Mouse (Mus musculus) monocyte, adult 2 months (primary cell): ENCODE measurements around the gene Pde3a.

ENCODE experiments used
- DNase-seq, 2 experiments: peaks; one replicate each; pipeline ENCODE4 v3.0.0; 2022; ENCODE audit warnings: low spot score in 2 of 2, low read depth in 1 of 2

The Pde3a gene

GRCm38 (mm10) chr6:141248691-141249584, at the start of gene Pde3a:
Gene Pde3a (plus strand): TSS chr6:141249269.
- no peak for DNase-seq

DNA sequence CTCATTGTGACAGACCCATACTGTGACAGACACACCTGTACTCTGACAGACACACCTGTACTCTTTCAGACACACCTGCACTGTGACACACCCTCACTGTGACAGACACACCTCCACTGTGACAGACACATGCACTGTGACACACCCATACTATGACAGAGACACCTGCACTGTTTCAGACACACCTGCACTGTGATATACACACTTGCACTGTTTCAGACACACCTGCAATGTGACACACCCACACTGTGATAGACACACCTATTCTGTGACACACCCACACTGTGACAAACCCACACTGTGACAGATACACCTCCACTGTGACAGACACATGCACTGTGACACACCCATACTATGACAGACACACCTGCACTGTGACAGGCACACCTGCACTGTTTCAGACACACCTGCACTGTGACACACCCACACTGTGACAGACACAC, 48.9 kb upstream of the Pde3a start:
- no peak for DNase-seq

GRCm38 (mm10) chr6:141207531-141207930, 41.5 kb upstream of the Pde3a start:
- no peak for DNase-seq

DNA sequence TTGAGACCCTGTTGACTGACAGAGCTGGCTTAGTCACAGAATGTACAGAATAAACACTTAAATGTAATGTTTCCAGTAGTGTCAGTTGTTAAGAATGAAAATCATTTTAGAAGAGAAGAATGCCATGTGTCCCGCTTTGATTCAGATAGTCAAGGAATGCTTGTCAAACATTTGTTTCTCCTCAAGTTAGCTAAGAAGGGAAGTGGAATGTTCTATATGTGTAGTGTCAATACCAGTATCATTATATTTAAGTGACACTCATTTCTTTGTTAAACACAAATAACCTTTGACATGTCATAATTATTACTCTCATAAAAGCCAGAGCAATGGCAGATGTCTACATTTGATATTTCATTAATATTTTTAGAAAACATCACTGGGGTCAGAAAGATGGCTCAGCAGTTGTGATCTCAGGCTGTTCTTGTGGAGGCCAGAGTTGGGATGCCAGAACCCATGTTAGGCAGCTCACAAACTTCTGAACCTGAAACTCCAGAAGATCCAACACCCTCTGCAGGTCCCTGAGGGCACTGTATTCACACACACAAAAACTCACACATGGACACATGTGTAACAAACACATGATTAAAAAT, 40.7 kb upstream of the Pde3a start:
- DNase-seq, result no peak

GRCm38 (mm10) chr6:141210021-141210420, 39.0 kb upstream of the Pde3a start:
- DNase-seq, result no peak

DNA sequence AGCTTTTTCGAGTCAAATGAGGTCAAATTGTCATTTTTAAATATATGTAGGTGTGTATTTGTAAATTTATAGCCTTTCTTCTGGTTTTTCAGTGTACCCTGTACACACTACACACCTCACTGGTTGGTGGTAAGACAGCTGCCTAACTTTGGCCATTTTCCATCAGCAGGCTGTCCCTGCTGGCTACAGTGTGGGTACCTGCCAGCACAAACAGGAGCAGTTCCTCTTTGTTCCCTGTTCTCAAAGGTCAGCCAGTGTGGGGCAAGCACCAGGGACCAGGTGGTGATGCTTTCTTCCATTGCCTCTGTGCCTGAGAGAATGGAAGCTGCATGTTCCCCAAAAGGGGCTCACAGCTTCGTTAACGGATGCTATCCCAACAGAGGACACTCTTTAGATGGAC, 28.0 kb upstream of the Pde3a start:
- DNase-seq, result no peak

DNA sequence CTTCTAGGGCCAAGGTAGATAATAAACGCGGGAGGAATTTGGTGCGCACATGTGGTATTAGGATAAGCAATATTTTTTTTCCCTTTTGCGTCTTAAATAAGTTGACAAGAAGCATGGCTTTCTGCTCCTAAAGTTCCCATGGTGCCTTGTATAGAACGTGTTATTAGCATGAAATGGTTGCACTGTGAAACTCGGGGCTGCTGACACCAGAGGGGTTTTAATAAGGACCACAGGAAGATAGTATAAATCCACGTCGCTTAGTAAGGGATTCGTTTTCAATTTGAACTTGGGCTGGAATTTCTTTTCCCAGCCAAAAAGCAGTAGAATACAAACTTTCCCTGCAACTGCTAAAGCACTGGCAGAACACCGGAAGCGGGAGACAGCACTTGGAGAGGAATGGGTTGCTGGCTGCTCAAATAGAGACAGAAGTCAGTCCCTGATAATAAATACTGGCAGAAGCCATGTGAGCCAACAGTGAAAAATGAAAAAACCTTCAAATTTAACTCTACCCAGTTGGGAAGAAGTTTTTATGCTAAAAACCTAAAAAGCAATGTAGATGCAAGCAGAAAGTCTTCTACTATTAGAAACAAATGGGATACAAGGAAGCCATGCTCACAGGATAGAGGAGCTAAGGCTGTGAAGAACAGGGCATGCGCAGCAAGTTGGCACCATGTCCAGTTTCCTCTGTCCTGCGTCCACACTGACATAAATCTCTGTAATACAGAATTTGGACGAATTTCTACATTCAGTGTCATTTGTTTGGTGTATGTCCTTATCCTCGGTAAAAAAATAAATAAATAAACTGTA, 22.0 kb upstream of the Pde3a start:
- DNase-seq, result no peak

GRCm38 (mm10) chr6:141227658-141228005, 21.4 kb upstream of the Pde3a start:
- DNase-seq, result no peak

DNA sequence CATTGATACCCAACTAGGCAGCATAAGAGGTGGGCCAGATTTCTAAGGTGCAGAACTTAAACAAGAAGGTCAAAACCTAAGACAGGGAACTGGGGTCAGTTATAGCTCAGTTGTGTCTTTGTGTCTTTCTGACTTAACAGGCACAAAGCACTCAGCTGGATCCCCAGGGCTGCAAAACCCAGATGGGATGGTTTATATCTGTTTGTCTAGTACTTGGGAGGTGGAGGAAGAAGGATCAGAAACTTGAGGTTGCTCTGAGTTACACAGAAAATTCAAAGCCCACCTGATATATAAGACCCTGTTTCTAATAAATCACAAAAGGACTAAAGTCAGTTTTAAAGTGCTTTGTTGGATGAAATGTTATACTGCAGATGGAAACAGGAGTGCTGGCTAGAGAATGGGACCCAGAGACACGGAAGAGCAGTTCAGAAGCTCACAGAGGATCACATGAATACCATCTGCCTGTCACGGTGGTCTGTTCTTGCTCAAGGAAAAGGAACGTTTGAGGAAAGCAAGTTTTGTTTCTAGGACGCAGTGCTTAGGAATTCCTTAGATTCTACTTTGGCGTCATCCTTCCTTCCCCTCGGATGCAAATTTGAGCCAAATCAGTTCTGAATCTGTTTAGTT, 16.2 kb upstream of the Pde3a start:
- no peak for DNase-seq

DNA sequence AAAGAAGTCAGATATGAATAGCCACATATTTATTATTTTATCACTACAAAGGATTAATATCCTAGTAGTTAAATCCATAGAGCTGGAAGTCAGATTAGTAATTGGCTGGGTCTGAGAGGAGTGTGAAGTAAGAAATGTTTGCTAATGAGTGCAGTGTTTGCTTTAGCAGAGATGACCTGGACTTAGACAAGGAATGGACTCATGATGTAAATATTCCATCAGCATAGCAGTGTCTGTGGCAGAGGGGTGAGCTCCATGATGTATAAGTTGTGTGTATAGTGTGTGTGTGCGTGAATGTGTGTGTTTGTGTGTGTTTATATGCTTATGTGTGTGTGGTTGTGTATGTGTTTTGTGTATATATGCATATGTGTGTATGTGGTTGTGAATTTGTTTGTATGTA, 7.3 kb upstream of the Pde3a start:
- DNase-seq, result no peak

- DNase-seq, result no peak
These were observed 4.0 kb upstream of the Pde3a start for GRCm38 (mm10) chr6:141245089-141245488.

GRCm38 (mm10) chr6:141246391-141246790, 2.7 kb upstream of the Pde3a start:
- no peak for DNase-seq

- no peak for DNase-seq
These were observed 988 bp upstream of the Pde3a start for GRCm38 (mm10) chr6:141248081-141248480.

DNA sequence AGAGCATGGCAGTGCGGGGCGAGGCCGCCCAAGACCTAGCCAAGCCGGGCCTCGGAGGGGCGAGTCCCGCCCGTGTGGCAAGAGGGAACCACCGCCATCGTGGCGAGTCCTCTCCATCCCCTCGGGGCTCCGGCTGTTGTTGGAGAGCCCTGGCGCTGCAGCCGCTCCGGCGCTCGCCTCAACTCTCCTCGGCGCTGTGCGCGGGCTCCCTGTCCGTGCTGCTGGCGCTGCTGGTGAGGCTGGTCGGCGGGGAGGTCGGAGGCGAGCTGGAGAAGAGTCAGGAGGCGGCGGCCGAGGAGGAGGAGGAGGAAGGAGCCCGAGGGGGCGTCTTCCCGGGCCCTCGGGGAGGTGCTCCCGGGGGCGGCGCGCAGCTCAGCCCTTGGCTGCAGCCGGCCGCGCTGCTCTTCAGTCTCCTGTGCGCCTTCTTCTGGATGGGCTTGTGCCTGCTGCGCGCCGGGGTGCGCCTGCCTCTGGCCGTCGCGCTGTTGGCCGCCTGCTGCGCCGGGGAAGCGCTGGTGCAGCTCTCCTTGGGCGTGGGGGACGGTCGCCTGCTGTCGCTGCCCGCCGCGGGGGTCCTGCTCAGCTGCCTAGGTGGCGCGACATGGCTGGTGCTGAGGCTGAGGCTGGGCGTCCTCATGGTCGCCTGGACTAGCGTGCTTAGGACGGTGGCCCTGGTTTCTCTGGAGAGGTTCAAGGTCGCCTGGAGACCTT, 671 bp downstream of the Pde3a start:
- DNase-seq, result no peak

GRCm38 (mm10) chr6:141250296-141250629, 1.2 kb downstream of the Pde3a start:
- no peak for DNase-seq

DNA sequence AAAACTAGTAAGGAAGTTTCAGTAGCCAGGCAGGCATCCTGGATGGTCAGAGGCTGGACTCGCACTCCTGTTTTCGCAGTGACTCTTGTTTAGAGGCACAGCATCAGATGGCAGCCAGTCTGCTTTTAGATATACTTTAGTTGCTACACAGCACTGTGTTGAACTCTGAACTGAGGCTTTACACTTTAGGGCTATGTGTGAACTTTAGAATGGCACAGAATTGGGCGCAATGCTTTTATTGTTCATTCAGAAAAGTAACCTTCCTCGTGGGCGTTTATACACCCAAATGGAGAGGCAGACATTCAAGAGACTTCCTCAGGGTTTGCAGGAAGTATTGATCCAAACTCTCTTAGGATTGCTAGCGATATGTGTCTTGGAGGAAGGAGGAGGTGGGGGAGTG, 1.9 kb downstream of the Pde3a start:
- DNase-seq, result no peak

DNA sequence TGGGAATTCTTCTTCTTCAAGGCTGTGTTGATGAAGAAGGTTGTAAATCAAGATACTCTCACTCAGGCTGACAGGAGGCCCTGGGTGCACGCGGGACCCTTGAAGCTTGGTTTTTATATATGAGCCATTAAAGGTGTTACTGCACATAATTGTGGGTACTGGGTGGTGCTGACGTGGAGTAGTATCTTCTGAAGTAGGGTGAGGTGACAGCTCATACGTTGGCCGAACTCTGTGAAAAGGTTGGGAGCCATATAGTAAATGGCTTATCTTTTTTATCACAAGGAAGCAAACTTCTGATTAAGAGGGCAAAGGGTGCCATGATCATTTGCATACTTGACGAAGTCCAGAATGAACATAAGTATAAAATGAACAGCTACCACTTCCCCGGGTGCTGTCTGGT, 3.5 kb downstream of the Pde3a start:
- no peak for DNase-seq

DNA sequence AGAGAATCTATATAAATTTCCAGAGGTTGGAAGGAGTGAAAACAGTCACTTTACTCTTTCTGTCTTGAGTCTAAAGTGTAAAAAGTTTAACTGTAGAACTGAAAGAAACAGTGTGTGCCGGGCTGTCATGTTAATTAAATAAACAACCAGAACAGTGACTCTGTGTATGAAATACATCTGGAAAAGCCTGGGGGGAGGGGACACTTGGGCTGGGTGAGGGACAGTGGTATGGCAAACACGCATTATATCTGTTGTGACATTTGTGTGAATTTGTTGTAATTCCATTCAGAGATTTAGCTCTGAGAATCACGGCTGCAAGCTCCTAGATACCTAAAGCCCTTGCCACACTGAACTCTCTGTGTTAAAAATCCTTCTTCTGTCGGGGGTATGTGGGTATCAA, 5.9 kb downstream of the Pde3a start:
- no peak for DNase-seq

DNA sequence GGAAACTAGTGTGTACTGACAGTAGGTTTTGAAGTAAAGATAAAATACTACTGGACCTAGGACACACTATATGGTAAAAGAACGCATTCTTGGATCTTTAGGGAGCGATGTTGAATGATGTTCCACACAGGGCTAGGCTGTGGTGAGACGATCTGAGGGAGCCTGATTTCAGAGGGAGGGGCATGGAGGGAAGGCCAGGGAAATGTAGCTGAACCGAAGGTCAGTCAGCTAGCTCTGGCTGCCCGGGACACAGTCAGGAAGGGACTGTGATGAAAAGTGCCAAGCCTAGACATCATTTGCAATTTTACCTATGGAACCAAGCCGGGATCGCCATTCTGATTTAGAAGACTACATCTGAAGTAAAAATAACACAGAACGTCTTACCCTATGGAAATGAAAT, 7.8 kb downstream of the Pde3a start:
- DNase-seq, result no peak

DNA sequence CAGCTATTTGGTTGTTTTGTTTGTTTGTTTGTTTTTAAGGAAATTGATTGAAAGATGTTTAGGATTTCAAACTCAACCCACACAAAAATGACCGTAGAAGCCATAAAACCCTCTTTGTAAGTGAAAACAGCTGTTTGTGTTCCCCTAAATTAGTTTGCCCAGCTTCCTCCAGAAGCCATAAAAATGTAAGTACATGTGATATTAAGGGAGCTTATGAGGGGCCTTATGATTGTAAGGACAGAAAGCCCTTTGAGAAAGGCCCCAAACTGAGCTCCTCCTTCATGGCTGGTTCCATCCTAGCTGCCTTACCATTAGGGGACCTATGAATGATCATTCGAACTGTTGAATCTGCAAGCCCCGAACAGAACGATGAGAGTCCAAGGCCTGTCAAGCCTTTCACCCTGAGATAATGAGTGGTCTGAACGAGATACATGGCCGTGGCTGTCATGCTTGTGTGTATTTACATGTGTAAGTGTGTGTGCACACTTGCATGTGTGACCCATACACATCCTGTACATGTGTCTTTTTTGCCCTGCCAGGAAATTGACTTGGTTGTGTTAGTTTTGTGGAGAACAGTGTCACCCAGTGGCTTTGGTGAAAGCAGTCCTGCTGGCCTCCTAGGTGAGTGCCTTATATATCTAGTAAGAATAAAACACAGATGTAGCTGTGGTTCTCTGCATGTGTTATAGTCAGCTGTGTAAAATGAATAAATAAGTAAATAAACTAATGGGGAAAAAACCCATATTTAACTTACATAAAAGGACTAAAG, 8.5 kb downstream of the Pde3a start:
- no peak for DNase-seq
